Mouse (Mus musculus) erythroblast, embryonic 14.5 days (primary cell): ENCODE results near the gene Ccdc158.

Experiments
- GATA1 ChIP-seq: IDR thresholded peaks from 2 replicates; pipeline ENCODE4 v1.6.1; 2012; ENCODE audit warnings: low read length, inconsistent platforms, mixed read lengths
- TAL1 ChIP-seq: IDR thresholded peaks from 3 replicates; pipeline ENCODE4 v1.6.1; 2012; ENCODE audit warnings: low read length, inconsistent platforms, mixed read lengths

GRCm38 (mm10) chr5:92633526-92633925 lies 41.5 kb downstream of the Ccdc158 start:
- TF ChIP-seq TAL1 = no peak
- TF ChIP-seq GATA1 = no peak
